Mouse (Mus musculus) olfactory bulb, adult 2 months (tissue): ENCODE measurements around the gene Synj1. TPM values are rescaled to one million over a fixed set of nuclear protein-coding genes. Genes with fewer than 3 reads are reported as not detected.
A peak's percentile ranks its signal among the peaks of the same experiment; 100 is the strongest.

Source experiments
- H3K27ac ChIP-seq: fragments of 200-500 bp; 2 replicates; pipeline ENCODE4 v1.5.1; 2012; ENCODE audit warnings: low read depth, low read length; ENCODE audit not compliant: insufficient read depth
- H3K4me1 ChIP-seq: fragments of 200-500 bp; 2 replicates; pipeline ENCODE4 v1.6.1; 2012; ENCODE audit warnings: low read length; ENCODE audit not compliant: control insufficient read depth, insufficient read depth
- H3K4me3 ChIP-seq: fragments of 200-500 bp; 2 replicates; pipeline ENCODE4 v1.5.1; 2012; ENCODE audit warnings: mild to moderate bottlenecking, low read depth, low read length, moderate library complexity; ENCODE audit not compliant: insufficient read depth
- CTCF ChIP-seq: fragments of 200-500 bp; IDR thresholded peaks from 2 replicates; pipeline ENCODE4 v1.5.1; 2012; ENCODE audit warnings: low read depth, mild to moderate bottlenecking, low read length, moderate library complexity; ENCODE audit not compliant: insufficient read depth
- POLR2A ChIP-seq: fragments of 200-500 bp; IDR thresholded peaks from 2 replicates; pipeline ENCODE4 v1.6.1; 2012; ENCODE audit warnings: mild to moderate bottlenecking, low read depth, low read length, moderate library complexity; ENCODE audit not compliant: insufficient read depth
- WGBS: fragments of 180-500 bp; shearing (Covaris S2); methylation state at CpG from one replicate; pipeline ENCODE4 v1.1.7; 2018; 5-methylcytosine and 5-hydroxymethylcytosine counted together
- polyA plus RNA-seq: library from polyadenylated mRNA; stranded (reverse); fragments of >200 nt; gene quantifications from 2 replicates; pipeline ENCODE4 v1.2.4, GENCODE M21; 2012; ENCODE audit warnings: low replicate concordance; ENCODE audit not compliant: missing spikeins, insufficient read depth, insufficient read length

Gene Synj1
- polyA plus RNA-seq = 104 and 252 TPM in 2 replicates

- Histone ChIP-seq H3K27ac (peak within 1 kb of the TSS; percentile 87), H3K4me1 (peaks cover 3% of the 10 kb centered on the region), H3K4me3 (peak within 1 kb of the TSS; percentile 69)
- TF ChIP-seq POLR2A (peak; percentile 53), CTCF (no peak)
- under 1% methylated on average over 64 of the region's 66 CpGs for WGBS
These were observed at the start of gene Synj1 for GRCm38 (mm10) chr16:91011021-91011683. Gene Synj1, minus strand, starts transcription at chr16:91011308.

- Histone ChIP-seq H3K4me1 (peaks cover 17% of the 10 kb centered on the region), H3K27ac (no peak overlapping the region), H3K4me3 (no peak overlapping the region)
- TF ChIP-seq CTCF (no peak), POLR2A (no peak)
- 80% methylated on average over 6 of the region's 6 CpGs for WGBS
These were observed 46.6 kb upstream of the Synj1 start for GRCm38 (mm10) chr16:91057741-91058140.

- 92% methylated on average over 4 of the region's 4 CpGs for WGBS
These were observed 46.2 kb upstream of the Synj1 start for GRCm38 (mm10) chr16:91057261-91057660.

DNA sequence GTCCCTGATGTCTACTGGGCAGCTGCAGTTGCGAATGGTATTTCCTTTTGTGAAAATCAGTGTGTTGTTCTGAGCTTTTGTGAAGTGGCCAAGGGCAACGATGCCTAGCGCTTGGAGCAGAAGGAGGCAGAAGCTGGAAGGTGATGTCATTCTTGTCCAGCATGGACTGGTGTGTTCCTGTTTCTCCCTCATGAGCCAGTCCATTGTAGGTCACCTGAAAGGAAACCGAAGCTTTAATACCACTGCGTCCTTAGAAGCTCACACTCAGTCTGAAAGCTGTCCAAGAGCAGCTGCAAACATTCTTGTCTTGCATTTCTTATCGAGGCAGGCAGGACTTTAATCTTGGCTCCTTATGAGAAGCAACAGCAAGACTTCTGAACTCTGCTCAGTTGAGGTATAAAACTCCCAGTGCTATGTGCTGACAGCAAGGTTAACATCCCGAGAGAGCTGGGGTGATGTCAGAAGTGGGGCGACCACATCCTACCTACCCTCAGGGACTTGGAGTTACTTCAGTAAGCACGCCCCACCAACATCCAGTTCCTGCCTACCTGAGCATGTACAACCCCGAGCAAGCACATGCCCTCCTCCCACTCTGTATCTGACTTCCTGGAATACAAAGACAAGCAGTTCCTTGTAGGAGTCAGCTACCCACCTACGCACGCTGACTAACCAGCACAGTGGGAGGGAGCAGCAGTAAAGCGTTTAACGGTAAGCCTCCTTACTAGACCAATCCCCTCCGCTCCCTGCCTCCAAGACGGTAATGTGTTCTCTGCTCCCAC, 45.1 kb upstream of the Synj1 start:
- H3K4me3 ChIP-seq = no peak overlapping the region
- no peak overlapping the region for H3K27ac ChIP-seq
- peaks cover 17% of the 10 kb centered on the region for H3K4me1 ChIP-seq
- WGBS = 24% methylated on average over 16 of the region's 16 CpGs
- no peak for TF ChIP-seq CTCF
- TF ChIP-seq POLR2A = no peak

More at GRCm38 (mm10) chr16:91057261-91057660, 46.2 kb upstream of the Synj1 start:
- H3K4me3 ChIP-seq = no peak overlapping the region
- H3K27ac ChIP-seq = no peak overlapping the region
- peaks cover 17% of the 10 kb centered on the region for H3K4me1 ChIP-seq
- TF ChIP-seq CTCF (no peak), POLR2A (no peak)

- H3K4me3 ChIP-seq = no peak overlapping the region
- no peak overlapping the region for H3K27ac ChIP-seq
- 82% methylated on average over 5 of the region's 5 CpGs for WGBS
- TF ChIP-seq CTCF (no peak), POLR2A (no peak)
- peaks cover 17% of the 10 kb centered on the region for H3K4me1 ChIP-seq
These were observed 44.0 kb upstream of the Synj1 start for GRCm38 (mm10) chr16:91055150-91055549.

DNA sequence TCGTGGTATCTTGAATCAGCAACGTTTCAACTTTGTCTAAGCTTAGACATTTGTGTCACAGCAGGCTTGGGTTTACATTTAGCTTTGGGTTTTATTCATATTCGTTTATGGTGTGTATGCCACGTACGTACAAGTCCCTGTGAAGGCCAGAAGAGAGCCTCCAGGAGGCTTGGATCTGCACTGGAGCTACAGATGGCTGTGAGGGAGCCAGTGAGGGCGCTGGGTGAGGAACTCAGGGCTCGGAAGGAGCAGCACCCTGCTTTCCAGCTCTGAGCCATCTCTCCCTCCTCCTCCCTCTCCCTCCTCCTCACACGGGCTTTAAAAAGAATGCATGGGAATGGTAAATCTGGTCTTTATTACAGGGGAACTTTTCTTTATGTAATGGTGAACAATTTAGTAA, 42.5 kb upstream of the Synj1 start:
- no peak overlapping the region for H3K27ac ChIP-seq
- 36% methylated on average over 8 of the region's 8 CpGs for WGBS
- TF ChIP-seq POLR2A (no peak), CTCF (no peak)
- H3K4me1 ChIP-seq = peaks cover 17% of the 10 kb centered on the region
- no peak overlapping the region for H3K4me3 ChIP-seq

- WGBS = 55% methylated on average over 8 of the region's 8 CpGs
- TF ChIP-seq CTCF (no peak), POLR2A (no peak)
- Histone ChIP-seq H3K4me3 (no peak overlapping the region), H3K27ac (no peak overlapping the region), H3K4me1 (0 out of 2 replicates have a peak, but pooled peaks cover 2% of the 10 kb centered on the region)
These were observed 34.4 kb upstream of the Synj1 start for GRCm38 (mm10) chr16:91045511-91045910.

DNA sequence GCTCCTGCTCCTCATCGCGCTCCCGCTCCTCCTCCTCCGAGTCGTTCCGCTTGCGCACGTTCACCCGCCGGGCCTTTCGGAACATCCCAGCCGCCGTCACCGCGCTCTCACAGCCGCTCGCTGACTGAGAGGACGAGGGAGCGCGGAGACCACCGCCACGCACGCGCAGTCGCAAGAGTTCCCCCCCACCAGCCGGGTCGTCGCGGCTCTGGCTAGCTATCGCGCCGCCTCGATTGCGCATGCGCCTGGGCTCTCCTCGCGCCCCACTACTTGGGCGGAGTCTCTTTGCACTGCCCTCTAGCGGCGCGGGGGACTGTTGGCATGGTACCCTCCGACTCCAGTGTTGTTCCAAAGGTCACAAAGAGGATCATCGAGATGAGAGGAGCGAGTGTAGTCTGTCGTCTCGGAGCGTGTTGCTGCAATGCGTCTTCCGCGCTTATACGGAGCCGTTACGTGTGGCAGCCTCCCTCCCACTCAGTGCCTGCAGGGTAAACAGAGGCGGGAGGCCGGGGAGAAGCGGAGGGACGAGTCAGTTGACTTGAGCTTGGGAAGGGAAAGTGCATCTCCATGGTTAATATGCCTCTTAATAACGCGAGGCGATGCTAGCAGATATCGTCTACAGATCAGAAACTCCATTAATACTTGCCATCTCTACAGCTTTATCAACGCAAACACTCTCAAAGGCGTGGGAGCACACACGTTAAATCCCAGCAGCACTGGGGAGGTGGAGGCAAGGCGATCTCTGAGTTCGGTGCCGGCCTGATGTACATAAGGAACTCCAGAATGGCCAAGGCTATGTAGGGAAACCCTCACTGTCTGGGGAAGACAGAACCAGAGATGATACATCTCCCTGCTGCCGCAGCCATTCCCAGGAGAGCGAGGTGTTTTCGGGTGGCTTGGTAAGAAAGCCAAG, 33.4 kb upstream of the Synj1 start, which contains the start of gene Paxbp1:
TSS of gene Paxbp1 (minus strand) at position 274 of the 913 bp plus-strand sequence.
- TF ChIP-seq CTCF (peak; percentile 70; the same call in 1 of the 2 replicates), POLR2A (peak; percentile 41)
- 1% methylated on average over 70 of the region's 70 CpGs for WGBS
- peak within 1 kb of the TSS; percentile 72 for H3K4me3 ChIP-seq
- H3K4me1 ChIP-seq = 0 out of 2 replicates have a peak, but pooled peaks cover 2% of the 10 kb centered on the region
- H3K27ac ChIP-seq = peak within 1 kb of the TSS; percentile 81
